Mouse (Mus musculus) testis, postnatal 14 days (tissue): ENCODE measurements at regions not wholly inside any gene's neighbourhood (a gene's known extent, or its start where the extent isn't known, plus 50 kb on each side); places are given as distances from the start of the nearest gene placed in this dataset.

Experiments used
- DNase-seq: peaks from one replicate; pipeline ENCODE4 v3.0.0; 2021; ENCODE audit warnings: low spot score

- no peak for DNase-seq
These were observed 61.7 kb downstream of the Thnsl1 start for GRCm38 (mm10) chr2:21267149-21267761.

- no peak for DNase-seq
These were observed 64.7 kb downstream of the Thnsl1 start for GRCm38 (mm10) chr2:21269989-21270846.

- DNase-seq: no peak
These were observed 67.9 kb downstream of the Thnsl1 start for GRCm38 (mm10) chr2:21273416-21273815.

- DNase-seq: no peak
These were observed 69.8 kb downstream of the Thnsl1 start for GRCm38 (mm10) chr2:21275315-21275714.

- DNase-seq: peak; percentile 77
These were observed 75.4 kb downstream of the Thnsl1 start for GRCm38 (mm10) chr2:21280794-21281420.

GRCm38 (mm10) chr2:21282505-21283200 is 77.1 kb downstream of the Thnsl1 start:
- no peak for DNase-seq

GRCm38 (mm10) chr2:21284881-21285280 is 79.4 kb downstream of the Thnsl1 start:
- DNase-seq: no peak

GRCm38 (mm10) chr2:21287786-21288185 is 79.6 kb upstream of the Gpr158 start:
- DNase-seq: no peak

GRCm38 (mm10) chr2:21292669-21293151 is 74.6 kb upstream of the Gpr158 start:
- no peak for DNase-seq

- no peak for DNase-seq
These were observed 73.3 kb upstream of the Gpr158 start for GRCm38 (mm10) chr2:21294002-21294401.

GRCm38 (mm10) chr2:21299681-21300080 is 67.7 kb upstream of the Gpr158 start:
- no peak for DNase-seq
